Comparison of ENCODE assay signal across 9 mouse cellular contexts in the genomic region with DNA sequence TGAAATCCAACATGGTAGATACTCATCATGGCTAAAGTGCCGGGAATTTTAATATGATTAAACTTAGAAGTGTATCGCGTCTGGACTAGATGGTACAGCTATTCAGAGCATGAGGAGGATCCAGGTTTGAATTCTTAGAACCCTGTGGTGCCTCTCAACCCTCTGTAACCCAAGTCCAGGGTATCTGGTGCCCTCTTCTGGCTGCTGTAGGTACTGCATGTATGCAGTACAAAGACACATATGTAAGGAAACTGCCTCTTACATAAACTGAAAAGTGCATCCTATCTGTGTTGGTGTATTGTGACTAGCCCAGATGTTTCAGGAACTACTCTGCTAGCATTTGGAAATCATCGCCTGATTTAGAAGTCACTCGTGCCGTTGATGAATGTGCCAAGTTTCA.
DNase-seq lines count a peak whose midpoint lies in the region; ATAC-seq and TF ChIP-seq lines count a peak whose summit lies in the region.
"Had no signal": no experiment of that assay in that cellular context is flagged by ENCODE, and none has a peak within 500 bp of the region (broad histone marks: within the 10 kb centered on the region; RNA-seq: fewer than 3 reads in every experiment).

No protein-coding gene starts in this region.

- H3K4me3 ChIP-seq in heart, embryonic 12.5 days: no peak overlapping the region
- no peak overlapping the region for H3K4me3 ChIP-seq in lung, adult 2 months (replicated peaks; ENCODE audit: extremely low read depth, low read depth, low read length)
- H3K4me3 ChIP-seq: liver, embryonic 13.5 days had no signal

- peak; percentile 39 to 84 for DNase-seq in heart, adult 18-20 months
- DNase-seq in urinary bladder, postnatal 25 days (ENCODE audit: low spot score): peak; percentile 56
- no peak for DNase-seq in urinary bladder, postnatal 10 days (ENCODE audit: low spot score)
- peak; percentile 61 for DNase-seq in cerebellum, adult 8-10 months
- peak; percentile 6 for DNase-seq in gonadal fat pad, adult 2 months (ENCODE audit: low read depth)
- peak; percentile 47 for DNase-seq in lung, adult 2 months
- peak; percentile 42 to 45 for DNase-seq in spleen, postnatal 36 days (ENCODE audit: low spot score in 2 of 2)
- DNase-seq: liver, embryonic 13.5 days had no signal

- H3K9me3 ChIP-seq in heart, embryonic 12.5 days (replicated peaks): no peaks in the 10 kb centered on the region
- H3K9me3 ChIP-seq: liver, embryonic 13.5 days had no signal

- no peaks in the 10 kb centered on the region for H3K36me3 ChIP-seq in heart, embryonic 12.5 days
- H3K36me3 ChIP-seq: liver, embryonic 13.5 days had no signal

- peaks cover 13% of the 10 kb centered on the region; the same call in 1 of the 2 replicates for H3K27me3 ChIP-seq in heart, embryonic 12.5 days (replicated peaks)

- 26% methylated on average over 6 of the region's 6 CpGs for WGBS in heart, embryonic 12.5 days
- WGBS in lung, adult 2 months: 26% methylated on average over 6 of the region's 6 CpGs

- TF ChIP-seq POLR2A in lung, adult 2 months (IDR thresholded peaks at IDR 0.05; ENCODE audit: borderline replicate concordance, extremely low read depth, low read depth, low read length): no peak

- H3K9ac ChIP-seq in heart, embryonic 12.5 days: no peak overlapping the region
- H3K9ac ChIP-seq: liver, embryonic 13.5 days had no signal

- H3K4me1 ChIP-seq in heart, embryonic 12.5 days (replicated peaks): peaks cover 9% of the 10 kb centered on the region
- H3K4me1 ChIP-seq in lung, adult 2 months (ENCODE audit: control insufficient read depth, insufficient read depth, low read length): peaks cover 4% of the 10 kb centered on the region
- H3K4me1 ChIP-seq: liver, embryonic 13.5 days had no signal

- no peak overlapping the region for H3K4me2 ChIP-seq in heart, embryonic 12.5 days
- H3K4me2 ChIP-seq: liver, embryonic 13.5 days had no signal

- peak; percentile 65 for TF ChIP-seq CTCF in lung, adult 2 months (IDR thresholded peaks at IDR 0.05; ENCODE audit: insufficient read depth, low read length)

- no peak for ATAC-seq in heart, embryonic 12.5 days (ENCODE audit: insufficient number of reproducible peaks, low FRiP score)

- no peak overlapping the region for H3K27ac ChIP-seq in heart, embryonic 12.5 days (ENCODE audit: poor library complexity, severe bottlenecking)
- H3K27ac ChIP-seq: liver, embryonic 13.5 days had no signal
